Mouse (Mus musculus) neural tube, embryonic 11.5 days (tissue): ENCODE measurements around the gene Mavs. TPM values are rescaled to one million over a fixed set of nuclear protein-coding genes. Genes with fewer than 3 reads are reported as not detected.

ENCODE experiments used
- ATAC-seq: fragments of 200-750 bp; cut with Nextera tagmentation; 2 replicates; pipeline ENCODE4 v1.8.0; 2017; ENCODE audit warnings: moderate number of reproducible peaks, mild to moderate bottlenecking, moderate TSS enrichment, moderate library complexity; ENCODE audit not compliant: insufficient read depth, low FRiP score, low TSS enrichment
- DNase-seq: peaks from one replicate; pipeline ENCODE4 v3.0.0-alpha.2; 2015; ENCODE audit warnings: low spot score
- H3K27ac ChIP-seq: fragments of 300-500 bp; sonication (generic); 2 replicates; pipeline ENCODE4 v1.5.1; 2014; ENCODE audit warnings: low read depth, mild to moderate bottlenecking, low read length
- H3K27me3 ChIP-seq: fragments of 300-500 bp; sonication (generic); 2 replicates; pipeline ENCODE4 v1.6.1; 2014; ENCODE audit warnings: mild to moderate bottlenecking, low read length, mixed read lengths; ENCODE audit not compliant: control insufficient read depth, insufficient read depth
- H3K36me3 ChIP-seq: fragments of 300-500 bp; sonication (generic); 2 replicates; pipeline ENCODE4 v1.6.1; 2014; ENCODE audit warnings: mild to moderate bottlenecking, low read length, moderate library complexity, mixed read lengths; ENCODE audit not compliant: control insufficient read depth, insufficient read depth
- H3K4me1 ChIP-seq: fragments of 300-500 bp; sonication (generic); 2 replicates; pipeline ENCODE4 v1.6.1; 2014; ENCODE audit warnings: low read length, mixed read lengths; ENCODE audit not compliant: control insufficient read depth, insufficient read depth
- H3K4me2 ChIP-seq: fragments of 300-500 bp; sonication (generic); 2 replicates; pipeline ENCODE4 v1.6.1; 2014; ENCODE audit warnings: low read depth, mild to moderate bottlenecking, moderate library complexity
- H3K4me3 ChIP-seq: fragments of 300-500 bp; sonication (generic); 2 replicates; pipeline ENCODE4 v1.5.1; 2014; ENCODE audit warnings: low read depth, low read length
- H3K9ac ChIP-seq: fragments of 300-500 bp; sonication (generic); 2 replicates; pipeline ENCODE4 v1.6.1; 2014; ENCODE audit warnings: mild to moderate bottlenecking, low read length
- H3K9me3 ChIP-seq: fragments of 300-500 bp; sonication (generic); 2 replicates; pipeline ENCODE4 v1.6.1; 2016; ENCODE audit warnings: low read length; ENCODE audit not compliant: control insufficient read depth
- WGBS: fragments of 180-500 bp; shearing (Covaris S2); extraction: QIAGEN DNeasy Blood & Tissue Kit; methylation state at CpG from one replicate; pipeline ENCODE4 v1.1.7; 2014; 5-methylcytosine and 5-hydroxymethylcytosine counted together
- microRNA-seq: library from miRNA; unstranded; fragments of <30 nt; microRNA quantifications from one replicate; pipeline ENCODE4, GENCODE M21; 2016
- polyA plus RNA-seq: library from polyadenylated mRNA; unstranded; fragments of >200 nt; fragmentation: Nextera tagmentation; extraction: Ambion mirVana; gene quantifications from 2 replicates; pipeline ENCODE4 v1.2.1, GENCODE M21; 2014

Gene Mavs
- polyA plus RNA-seq, 1 experiment from 2014 or later = 15.2 TPM

GRCm38 (mm10) chr2:131286276-131286675, 52.4 kb downstream of the Mavs start:
- DNase-seq (no peak), ATAC-seq (no peak)
- H3K36me3 ChIP-seq = peaks cover 9% of the 10 kb centered on the region
- H3K27me3 ChIP-seq = no peaks in the 10 kb centered on the region
- H3K27ac ChIP-seq = no peak overlapping the region
- H3K9me3 ChIP-seq = no peaks in the 10 kb centered on the region
- no peak overlapping the region for H3K9ac ChIP-seq
- H3K4me1 ChIP-seq = no peaks in the 10 kb centered on the region
- no peak overlapping the region for H3K4me2 ChIP-seq
- WGBS = 94% methylated on average over 1 of the region's 1 CpGs
- no peak overlapping the region for H3K4me3 ChIP-seq

- ATAC-seq = no peak
- Histone ChIP-seq H3K9me3 (no peaks in the 10 kb centered on the region), H3K9ac (no peak overlapping the region), H3K4me1 (no peaks in the 10 kb centered on the region), H3K4me2 (no peak overlapping the region), H3K27ac (no peak overlapping the region), H3K36me3 (peaks cover 17% of the 10 kb centered on the region), H3K4me3 (no peak overlapping the region), H3K27me3 (no peaks in the 10 kb centered on the region)
- DNase-seq = no peak
Measured at GRCm38 (mm10) chr2:131290669-131291068, 56.8 kb downstream of the Mavs start.

- WGBS = 90% methylated on average over 2 of the region's 2 CpGs
- DNase-seq (no peak), ATAC-seq (no peak)
- Histone ChIP-seq H3K27me3 (no peaks in the 10 kb centered on the region), H3K4me1 (no peaks in the 10 kb centered on the region), H3K9me3 (no peaks in the 10 kb centered on the region), H3K27ac (no peak overlapping the region), H3K4me2 (no peak overlapping the region), H3K9ac (no peak overlapping the region), H3K36me3 (peaks cover 13% of the 10 kb centered on the region), H3K4me3 (no peak overlapping the region)
Measured at GRCm38 (mm10) chr2:131296746-131297261, 62.9 kb downstream of the Mavs start.

Small RNA genes within 50 kb of the gene (microRNA-seq; reads per million reads assigned to microRNA genes)
- 57.8 reads per million, percentile 41 among the genes with 10 or more reads in this experiment for gene Mir103-2

Other genes starting within 250 kb of the Mavs start
- 5.5 and 7.4 TPM in 2 replicates for gene Gfra4, start 191.0 kb upstream of the Mavs start, polyA plus RNA-seq
- 0.37 and 0.72 TPM in 2 replicates for gene Adam33, start 170.2 kb upstream of the Mavs start, polyA plus RNA-seq
- gene Siglec1, start 147.3 kb upstream of the Mavs start, polyA plus RNA-seq = 0.04 and 0.12 TPM in 2 replicates
- 4.5 and 5.0 TPM in 2 replicates for gene Hspa12b, start 106.8 kb upstream of the Mavs start, polyA plus RNA-seq
- gene Gm11037, start 100.6 kb upstream of the Mavs start, polyA plus RNA-seq = not detected in 2 replicates
- 126 and 130 TPM in 2 replicates for gene 1700037H04Rik, start 74.0 kb upstream of the Mavs start, polyA plus RNA-seq
- 10.3 and 10.8 TPM in 2 replicates for gene Cenpb, start 54.0 kb upstream of the Mavs start, polyA plus RNA-seq
- 108 and 115 TPM in 2 replicates for gene Cdc25b, start 47.1 kb upstream of the Mavs start, polyA plus RNA-seq
- gene Spef1, start 46.8 kb upstream of the Mavs start, polyA plus RNA-seq = 5.8 and 6.0 TPM in 2 replicates
- 27.6 and 29.0 TPM in 2 replicates for gene Ap5s1, start 27.0 kb upstream of the Mavs start, polyA plus RNA-seq
- 58.2 and 58.5 TPM in 2 replicates for gene Pank2, start 28.4 kb downstream of the Mavs start, polyA plus RNA-seq
- gene Rnf24, start 118.8 kb downstream of the Mavs start, polyA plus RNA-seq = 11.0 TPM in 2 replicates